Mouse (Mus musculus) cerebellum, postnatal 14 days (tissue): ENCODE data around the gene Glipr1.
A peak's percentile ranks its signal among the peaks of the same experiment; 100 is the strongest.

Source experiments
- DNase-seq, 2 experiments: peaks; one replicate each; pipeline ENCODE4 v3.0.0; 2021; ENCODE audit warnings: mixed read lengths in 2 of 2

Glipr1 gene

DNA sequence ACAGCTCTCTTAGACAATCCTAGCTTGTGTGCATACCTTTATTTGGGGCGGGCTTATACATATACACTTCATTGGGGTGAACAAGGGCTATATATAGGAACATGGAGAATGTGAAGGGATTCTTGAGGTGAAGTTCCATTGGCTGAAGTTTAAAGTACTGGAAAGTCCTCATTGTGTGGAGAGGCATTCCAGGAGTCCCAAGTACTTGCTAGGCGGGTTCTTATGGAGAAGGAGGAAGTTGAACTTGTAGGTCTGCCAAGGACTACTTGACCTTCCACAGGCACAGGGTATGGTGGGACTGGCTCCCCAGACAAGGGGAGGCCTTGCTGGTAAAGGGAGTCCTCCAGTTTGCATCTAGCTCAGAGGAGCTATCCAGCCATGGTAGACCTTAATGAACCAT lies 43.1 kb downstream of the Glipr1 start:
- no peak for DNase-seq

DNA sequence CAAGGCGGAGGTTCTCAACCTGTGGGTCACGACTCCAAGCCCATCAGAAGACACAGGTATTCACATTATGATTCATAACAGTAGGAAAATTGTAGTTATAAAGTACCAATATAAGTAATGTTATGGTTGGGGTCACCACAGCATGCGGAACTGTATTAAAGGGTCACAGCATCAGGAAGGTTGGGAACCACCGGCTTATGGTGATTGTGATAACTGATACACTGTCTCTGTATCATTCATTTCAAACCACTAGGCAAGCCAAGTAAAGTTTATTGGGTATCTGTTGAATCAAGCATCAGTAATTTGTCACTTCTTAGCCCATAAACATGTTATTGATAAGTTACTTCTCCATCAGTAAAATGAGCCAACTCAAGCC lies 44.4 kb downstream of the Glipr1 start:
- DNase-seq = no peak

DNA sequence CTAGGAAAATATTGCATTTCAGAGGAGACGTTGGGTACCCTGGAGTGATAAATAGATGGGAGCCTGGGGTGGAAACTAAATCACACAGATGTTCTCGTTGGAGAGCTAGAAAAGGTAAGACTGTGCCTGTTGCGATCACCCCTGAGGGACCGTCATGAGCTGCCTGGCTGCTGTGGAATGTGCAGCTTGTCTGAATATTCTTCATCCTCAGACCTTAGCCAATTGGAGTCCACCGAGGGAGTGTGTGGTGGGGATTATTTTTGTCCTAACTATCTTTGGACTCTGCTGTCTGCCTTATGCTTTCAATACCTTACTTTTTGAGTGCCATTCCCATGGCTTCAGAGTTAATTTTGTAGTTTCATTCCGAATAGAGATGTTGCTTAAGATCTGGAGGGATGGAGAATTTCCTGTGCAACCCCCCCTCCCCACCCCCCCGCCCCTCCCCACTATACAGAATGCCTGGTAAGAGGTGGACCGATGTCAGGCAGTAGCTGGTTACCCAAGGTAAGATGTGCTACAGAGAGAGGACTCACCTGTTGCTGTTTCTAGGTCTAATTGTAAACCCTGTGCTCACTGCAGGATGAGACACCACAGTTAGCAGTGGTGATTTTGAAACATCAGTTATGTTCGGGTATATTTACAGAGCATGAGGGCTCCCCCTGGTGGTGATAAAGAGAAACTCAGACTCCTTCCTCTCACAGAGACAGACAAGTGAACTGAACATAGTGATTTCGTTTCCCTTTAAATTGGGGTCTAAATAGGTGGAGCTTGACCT lies 45.0 kb downstream of the Glipr1 start:
- DNase-seq = peak; percentile 81 to 82

DNA sequence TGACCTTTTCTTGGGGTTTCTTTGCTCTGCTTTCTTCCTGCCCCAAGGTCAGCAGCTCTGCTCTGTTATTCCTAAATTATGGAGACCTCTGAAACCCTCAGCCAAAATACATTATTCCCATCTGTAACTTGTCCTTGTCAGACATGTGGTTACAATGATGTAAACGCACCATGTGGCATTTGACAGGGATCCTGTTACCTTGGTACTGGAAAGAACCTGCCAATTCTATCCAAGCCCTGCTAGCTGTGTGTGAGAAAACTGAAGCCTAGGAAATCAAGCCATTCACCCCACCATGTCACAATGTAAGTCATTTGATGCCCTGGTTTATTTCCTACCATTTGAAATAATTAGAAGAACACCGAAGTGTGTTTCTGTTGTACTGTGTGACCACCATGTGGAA lies 46.6 kb downstream of the Glipr1 start:
- DNase-seq = no peak

DNA sequence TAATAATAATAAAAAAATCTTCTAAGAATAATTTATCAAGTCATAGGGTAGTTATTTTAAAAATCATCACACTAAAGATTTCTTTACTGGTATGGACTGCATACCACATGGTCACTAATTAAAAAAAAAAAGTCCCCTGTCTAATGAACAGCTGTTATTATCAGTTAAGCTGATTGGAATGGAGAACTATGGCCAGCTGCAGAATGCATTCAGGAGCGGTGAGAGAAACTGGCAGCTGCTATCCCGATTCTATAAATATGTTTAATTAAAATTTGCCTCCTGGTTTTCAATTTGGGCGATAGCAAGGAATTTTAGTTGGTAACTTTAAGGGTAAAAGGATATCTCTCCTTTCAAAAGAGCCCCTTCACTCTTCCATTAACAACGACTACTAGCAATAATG lies 53.4 kb downstream of the Glipr1 start:
- DNase-seq = no peak

DNA sequence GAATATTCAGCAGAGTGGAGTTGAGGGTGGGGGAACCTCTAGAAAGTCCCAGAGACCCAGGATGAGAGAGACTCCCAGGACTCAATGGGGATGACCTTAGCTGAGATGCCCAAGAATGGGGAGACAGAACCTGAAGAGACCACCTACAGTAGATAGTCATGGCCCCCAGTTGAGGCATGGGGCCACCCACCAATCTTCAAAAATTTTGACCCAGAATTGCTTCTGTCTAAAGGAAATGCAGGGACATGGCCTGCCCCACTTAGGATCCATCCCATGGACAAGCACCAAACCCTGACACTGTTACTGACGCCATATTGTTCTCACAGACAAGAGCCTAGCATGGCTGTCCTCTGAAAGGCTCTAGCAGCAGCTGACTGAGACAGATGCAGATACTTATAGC lies 54.4 kb downstream of the Glipr1 start:
- DNase-seq = no peak

DNA sequence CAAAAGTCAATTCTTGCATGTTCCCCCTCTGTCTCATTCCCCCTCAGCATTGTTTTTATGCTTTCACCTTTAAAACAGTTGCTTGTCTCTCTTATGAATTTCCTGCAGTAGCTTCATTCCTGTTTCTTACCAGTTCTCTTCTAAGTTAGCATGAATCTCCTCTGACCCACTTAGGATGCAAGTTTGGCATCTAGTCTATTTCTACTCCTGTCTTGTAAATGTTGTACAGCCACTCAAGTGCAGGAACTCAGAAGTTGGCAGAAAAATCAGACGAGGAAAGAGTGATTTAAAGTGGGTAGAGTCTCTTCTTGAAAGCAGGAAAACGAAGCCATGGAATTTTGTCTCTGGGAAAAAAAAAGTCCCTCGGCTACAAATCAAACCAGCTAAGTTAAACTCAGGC lies 56.9 kb downstream of the Glipr1 start:
- no peak for DNase-seq

DNA sequence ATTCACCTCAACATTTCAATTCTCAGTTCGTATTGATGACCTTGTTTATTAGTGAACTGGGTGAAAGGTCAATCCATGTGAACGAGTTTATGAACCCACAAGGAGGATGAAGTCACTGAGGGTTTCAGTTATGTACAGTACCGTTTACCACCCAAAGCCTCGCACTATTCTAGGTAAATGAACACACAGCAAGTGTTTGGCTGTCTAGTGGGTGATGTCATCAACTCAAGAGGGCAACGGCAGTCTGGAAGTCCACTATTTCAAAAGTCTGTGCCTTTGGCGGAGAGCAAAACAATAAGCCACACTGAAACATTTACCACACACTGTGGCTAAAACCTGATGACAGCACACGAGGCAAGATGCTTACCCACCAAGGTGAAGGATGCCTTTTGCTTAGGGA lies 59.4 kb downstream of the Glipr1 start:
- no peak for DNase-seq

DNA sequence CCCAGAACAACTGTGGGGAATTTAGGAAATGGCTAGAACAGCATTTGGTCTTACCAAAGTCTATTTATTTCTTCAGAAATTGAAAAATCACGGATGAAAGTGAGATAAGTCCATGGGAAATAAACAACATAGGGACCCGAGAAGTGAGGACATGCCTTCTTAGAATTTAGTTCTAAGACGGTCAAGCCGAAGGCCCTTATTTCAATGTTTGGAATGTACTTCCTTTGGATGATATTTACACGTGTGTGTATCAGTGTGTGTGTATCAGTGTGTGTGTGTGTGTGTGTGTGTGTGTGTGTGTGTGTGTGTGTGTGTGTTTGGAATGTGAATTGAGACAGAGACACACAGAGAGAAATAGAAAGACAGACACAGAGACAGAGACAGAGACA lies 65.3 kb downstream of the Glipr1 start:
- no peak for DNase-seq

DNA sequence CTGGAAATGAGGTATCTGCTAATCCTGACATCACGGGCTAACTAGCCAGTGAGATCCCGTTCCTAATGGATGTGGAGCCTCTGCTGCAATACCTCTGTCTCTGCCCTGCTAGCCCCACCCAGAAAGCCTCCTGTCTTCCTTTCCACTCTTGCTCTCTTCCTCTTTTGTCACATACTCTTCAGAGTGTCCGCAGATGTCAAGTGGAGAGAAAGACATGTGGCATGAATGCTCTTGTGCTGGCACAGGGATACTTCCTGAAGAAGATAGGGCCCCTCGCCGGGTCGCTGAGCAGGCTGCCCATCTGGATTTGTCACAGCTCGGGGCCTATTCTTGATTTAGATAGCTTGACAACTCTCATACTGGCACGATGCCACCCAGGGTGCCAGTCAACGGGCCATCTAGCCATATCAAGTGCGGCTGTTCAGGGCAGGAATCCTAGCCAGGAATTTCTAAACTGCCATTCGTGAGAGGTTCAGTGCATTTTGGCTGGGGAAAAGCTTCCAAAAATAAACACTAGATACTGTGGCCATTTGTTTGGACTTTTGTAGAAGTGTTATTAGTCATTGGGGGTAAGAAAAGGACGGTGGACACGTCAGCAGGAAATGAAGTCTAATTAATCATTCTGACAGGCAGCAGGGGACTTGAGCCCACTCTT lies 65.8 kb downstream of the Glipr1 start:
- DNase-seq = peak; percentile 73 to 75

DNA sequence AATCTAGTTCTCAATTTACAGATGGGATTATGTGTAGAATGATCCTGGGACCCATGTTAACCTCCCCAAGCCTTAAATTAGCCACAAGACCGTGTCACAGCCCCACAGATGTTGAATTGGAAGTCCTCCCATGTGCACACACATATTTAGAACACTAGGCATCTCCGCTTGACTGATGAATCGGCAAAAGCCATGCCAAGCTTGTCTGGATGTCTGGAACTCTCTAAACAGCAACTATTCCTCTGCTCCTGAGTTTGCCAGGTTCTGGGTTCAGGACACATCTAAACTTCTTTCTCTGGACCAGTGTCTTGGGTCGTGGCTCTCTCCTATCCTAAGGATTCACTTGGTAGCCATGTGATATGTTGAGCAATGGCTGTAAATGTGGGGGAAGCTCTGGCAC lies 66.4 kb downstream of the Glipr1 start:
- DNase-seq = no peak
